ENCODE assay signal across 23 mouse cellular contexts in the genomic region with DNA sequence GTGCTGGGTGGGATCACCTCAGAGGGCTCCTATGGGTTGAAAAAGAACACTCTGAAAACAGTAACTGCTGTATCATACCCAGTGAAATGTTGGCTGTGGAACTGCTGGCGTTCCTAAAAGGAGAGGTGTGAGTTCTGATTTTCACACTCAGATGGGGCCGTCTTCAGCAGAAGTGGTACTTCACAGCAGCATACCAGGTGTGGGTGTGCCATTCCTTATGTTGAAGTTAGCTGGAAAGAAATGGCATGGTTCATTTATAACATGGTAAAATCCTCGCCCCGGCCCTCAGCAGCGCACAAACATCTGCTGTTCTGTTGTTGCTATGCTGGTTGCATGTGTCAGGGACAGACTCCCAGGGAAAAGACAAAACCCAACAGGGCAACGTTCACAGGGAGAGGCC. TPM values are rescaled to one million over a fixed set of nuclear protein-coding genes. Genes with fewer than 3 reads are reported as not detected.
"Had no signal": no experiment of that assay in that cellular context is flagged by ENCODE, and none has a peak within 500 bp of the region (broad histone marks: within the 10 kb centered on the region; RNA-seq: fewer than 3 reads in every experiment).

No protein-coding gene starts in this region.

- H3K9me3 ChIP-seq: limb, embryonic 10.5 days; liver, embryonic 15.5 days; midbrain, embryonic 13.5 days had no signal

- H3K4me3 ChIP-seq: layer of hippocampus, adult 2 months; limb, embryonic 10.5 days; liver, embryonic 15.5 days; midbrain, embryonic 13.5 days had no signal

- DNase-seq: kidney, adult 11 months; kidney, adult 9 months; kidney, postnatal 4 days; lung, adult 2 months; lung, postnatal 36 days; spleen, adult 18-20 months; thymus, adult 2 months; thymus, postnatal 25 days had no signal

- ATAC-seq: lung, postnatal 0 days; midbrain, embryonic 13.5 days had no signal

- H3K4me1 ChIP-seq: limb, embryonic 10.5 days; liver, embryonic 15.5 days; midbrain, embryonic 13.5 days had no signal

- H3K4me2 ChIP-seq: liver, embryonic 11.5 days; liver, embryonic 15.5 days; midbrain, embryonic 13.5 days had no signal

- H3K36me3 ChIP-seq: liver, embryonic 15.5 days had no signal

- H3K27me3 ChIP-seq: liver, embryonic 15.5 days; midbrain, embryonic 13.5 days had no signal

- H3K27ac ChIP-seq: kidney, postnatal 0 days; layer of hippocampus, adult 2 months; limb, embryonic 10.5 days; liver, embryonic 15.5 days; midbrain, embryonic 13.5 days had no signal

- H3K9ac ChIP-seq: liver, embryonic 15.5 days; midbrain, embryonic 13.5 days had no signal

RNA-seq across cellular contexts. Expression of gene Gm6408, which starts 28.2 kb away (rescaled TPM):
- total RNA-seq: layer of hippocampus, adult 2 months; layer of hippocampus, postnatal 14 days; megakaryocyte progenitor cell, adult 5-6 weeks; midbrain, postnatal 0 days had no signal
- polyA plus RNA-seq: intestine, embryonic 14.5 days; kidney, postnatal 0 days; limb, embryonic 10.5 days; liver, embryonic 11.5 days; liver, embryonic 15.5 days; lung, adult 2 months; lung, postnatal 0 days; midbrain, embryonic 13.5 days; midbrain, postnatal 0 days; neural tube, embryonic 14.5 days; stomach, embryonic 14.5 days; thymus, adult 2 months; urinary bladder, adult 2 months had no signal

RNA-seq across cellular contexts. Expression of gene Gm6370, which starts 37.6 kb away (rescaled TPM):
- total RNA-seq: layer of hippocampus, adult 2 months; layer of hippocampus, postnatal 14 days; megakaryocyte progenitor cell, adult 5-6 weeks; midbrain, postnatal 0 days had no signal
- polyA plus RNA-seq: intestine, embryonic 14.5 days; kidney, postnatal 0 days; limb, embryonic 10.5 days; limb, embryonic 14.5 days; liver, embryonic 11.5 days; liver, embryonic 15.5 days; lung, adult 2 months; lung, postnatal 0 days; midbrain, embryonic 13.5 days; midbrain, postnatal 0 days; neural tube, embryonic 14.5 days; stomach, embryonic 14.5 days; thymus, adult 2 months; urinary bladder, adult 2 months had no signal

RNA-seq across cellular contexts. Expression of gene 4930449I24Rik, which starts 48.6 kb away (rescaled TPM):
- total RNA-seq: layer of hippocampus, adult 2 months; layer of hippocampus, postnatal 14 days; megakaryocyte progenitor cell, adult 5-6 weeks; midbrain, postnatal 0 days had no signal
- polyA plus RNA-seq: intestine, embryonic 14.5 days; kidney, postnatal 0 days; limb, embryonic 10.5 days; limb, embryonic 14.5 days; liver, embryonic 11.5 days; liver, embryonic 15.5 days; lung, adult 2 months; lung, postnatal 0 days; midbrain, embryonic 13.5 days; midbrain, postnatal 0 days; neural tube, embryonic 14.5 days; stomach, embryonic 14.5 days; thymus, adult 2 months; urinary bladder, adult 2 months had no signal
